Mouse (Mus musculus) midbrain, embryonic 14.5 days (tissue): ENCODE data around the gene Dtnb. TPM values are rescaled to one million over a fixed set of nuclear protein-coding genes. Genes with fewer than 3 reads are reported as not detected.

Experiments
- ATAC-seq: fragments of 200-750 bp; cut with Nextera tagmentation; 2 replicates; pipeline ENCODE4 v1.8.0; 2017; ENCODE audit warnings: moderate number of reproducible peaks, moderate library complexity; ENCODE audit not compliant: low FRiP score, low TSS enrichment
- DNase-seq: peaks from one replicate; pipeline ENCODE4 v3.0.0-alpha.2; 2015
- H3K27ac ChIP-seq: fragments of 300-500 bp; sonication (generic); replicated peaks from 2 replicates; pipeline ENCODE4 v1.5.1; 2014; ENCODE audit warnings: mild to moderate bottlenecking, low read depth, low read length, moderate library complexity
- H3K27me3 ChIP-seq: fragments of 300-500 bp; sonication (generic); 2 replicates; pipeline ENCODE4 v1.6.1; 2014; ENCODE audit warnings: low read length, control low read depth, mixed read lengths; ENCODE audit not compliant: control insufficient read depth, insufficient read depth
- H3K36me3 ChIP-seq: fragments of 300-500 bp; sonication (generic); 2 replicates; pipeline ENCODE4 v1.6.1; 2014; ENCODE audit warnings: low read length, control low read depth; ENCODE audit not compliant: control insufficient read depth, insufficient read depth
- H3K4me1 ChIP-seq: fragments of 300-500 bp; sonication (generic); 2 replicates; pipeline ENCODE4 v1.6.1; 2014; ENCODE audit warnings: mild to moderate bottlenecking, antibody characterized with exemption, low read length, control low read depth; ENCODE audit not compliant: control insufficient read depth, insufficient read depth
- H3K4me2 ChIP-seq: fragments of 300-500 bp; sonication (generic); 2 replicates; pipeline ENCODE4 v1.6.1; 2014; ENCODE audit warnings: mild to moderate bottlenecking, low read length, moderate library complexity
- H3K4me3 ChIP-seq: fragments of 300-500 bp; sonication (generic); replicated peaks from 2 replicates; pipeline ENCODE4 v1.5.1; 2014; ENCODE audit warnings: low read depth, low read length
- H3K9ac ChIP-seq: fragments of 300-500 bp; sonication (generic); replicated peaks from 2 replicates; pipeline ENCODE4 v1.6.1; 2014; ENCODE audit warnings: mild to moderate bottlenecking, low read length, moderate library complexity
- H3K9me3 ChIP-seq: fragments of 300-500 bp; sonication (generic); 2 replicates; pipeline ENCODE4 v1.6.1; 2016; ENCODE audit warnings: low read length, control low read depth, mixed read lengths; ENCODE audit not compliant: control insufficient read depth
- WGBS: fragments of 180-500 bp; shearing (Covaris S2); extraction: QIAGEN DNeasy Blood & Tissue Kit; methylation state at CpG from one replicate; pipeline ENCODE4 v1.1.7; 2014; 5-methylcytosine and 5-hydroxymethylcytosine counted together
- polyA plus RNA-seq: library from polyadenylated mRNA; unstranded; fragments of >200 nt; fragmentation: Nextera tagmentation; extraction: Ambion mirVana; gene quantifications from 2 replicates; pipeline ENCODE4 v1.2.1, GENCODE M21; 2014

Gene Dtnb
- polyA plus RNA-seq, 1 experiment from 2014 or later = 46.7 TPM

- Histone ChIP-seq H3K27ac (no peak overlapping the region), H3K9me3 (no peaks in the 10 kb centered on the region), H3K4me1 (no peaks in the 10 kb centered on the region), H3K4me2 (no peak overlapping the region), H3K36me3 (no peaks in the 10 kb centered on the region), H3K4me3 (no peak overlapping the region), H3K9ac (no peak overlapping the region), H3K27me3 (no peaks in the 10 kb centered on the region)
- ATAC-seq = no peak
- 75% methylated on average over 4 of the region's 4 CpGs for WGBS
- no peak for DNase-seq
Measured at GRCm38 (mm10) chr12:3759419-3759818, 187.2 kb downstream of the Dtnb start.

- WGBS = 77% methylated on average over 4 of the region's 4 CpGs
- ATAC-seq = peak; percentile 27; the same call in 1 of the 2 replicates
Measured at GRCm38 (mm10) chr12:3760876-3761590, 188.9 kb downstream of the Dtnb start.

GRCm38 (mm10) chr12:3761591-3762295, 189.6 kb downstream of the Dtnb start:
- H3K4me3 ChIP-seq = no peak overlapping the region
- DNase-seq (peak; percentile 12), ATAC-seq (no peak)
- peak overlapping the region; percentile 32 for H3K27ac ChIP-seq
- H3K36me3 ChIP-seq = no peaks in the 10 kb centered on the region
- no peak overlapping the region for H3K9ac ChIP-seq
- no peaks in the 10 kb centered on the region for H3K4me1 ChIP-seq
- WGBS = 80% methylated on average over 6 of the region's 6 CpGs
- H3K27me3 ChIP-seq = no peaks in the 10 kb centered on the region
- no peak overlapping the region for H3K4me2 ChIP-seq
- no peaks in the 10 kb centered on the region for H3K9me3 ChIP-seq

More at GRCm38 (mm10) chr12:3760876-3761590, 188.9 kb downstream of the Dtnb start:
- H3K4me1 ChIP-seq = no peaks in the 10 kb centered on the region
- H3K9ac ChIP-seq = no peak overlapping the region
- H3K27me3 ChIP-seq = no peaks in the 10 kb centered on the region
- H3K9me3 ChIP-seq = no peaks in the 10 kb centered on the region
- H3K4me3 ChIP-seq = no peak overlapping the region
- peak; percentile 29 for DNase-seq
- no peaks in the 10 kb centered on the region for H3K36me3 ChIP-seq
- H3K27ac ChIP-seq = peak overlapping the region; percentile 32
- H3K4me2 ChIP-seq = no peak overlapping the region

- Histone ChIP-seq H3K4me3 (no peak overlapping the region), H3K4me1 (no peaks in the 10 kb centered on the region), H3K4me2 (no peak overlapping the region), H3K27me3 (no peaks in the 10 kb centered on the region), H3K27ac (no peak overlapping the region), H3K9ac (no peak overlapping the region), H3K9me3 (no peaks in the 10 kb centered on the region), H3K36me3 (no peaks in the 10 kb centered on the region)
- ATAC-seq (no peak), DNase-seq (no peak)
- WGBS = 86% methylated on average over 3 of the region's 3 CpGs
Measured at GRCm38 (mm10) chr12:3764191-3764804, 192.1 kb downstream of the Dtnb start.

- no peak for ATAC-seq
- no peak overlapping the region for H3K9ac ChIP-seq
- H3K36me3 ChIP-seq = no peaks in the 10 kb centered on the region
- H3K27ac ChIP-seq = no peak overlapping the region
- no peaks in the 10 kb centered on the region for H3K27me3 ChIP-seq
- DNase-seq = no peak
- WGBS = 52% methylated on average over 8 of the region's 8 CpGs
- no peaks in the 10 kb centered on the region for H3K4me1 ChIP-seq
- H3K4me2 ChIP-seq = no peak overlapping the region
- no peaks in the 10 kb centered on the region for H3K9me3 ChIP-seq
- no peak overlapping the region for H3K4me3 ChIP-seq
Measured at GRCm38 (mm10) chr12:3767360-3767759, 195.2 kb downstream of the Dtnb start.

GRCm38 (mm10) chr12:3768391-3768790, 196.2 kb downstream of the Dtnb start:
- H3K4me2 ChIP-seq = no peak overlapping the region
- H3K27me3 ChIP-seq = no peaks in the 10 kb centered on the region
- no peaks in the 10 kb centered on the region for H3K9me3 ChIP-seq
- H3K36me3 ChIP-seq = no peaks in the 10 kb centered on the region
- ATAC-seq = no peak
- no peak for DNase-seq
- H3K4me1 ChIP-seq = no peaks in the 10 kb centered on the region
- no peak overlapping the region for H3K4me3 ChIP-seq
- H3K27ac ChIP-seq = no peak overlapping the region
- 84% methylated on average over 4 of the region's 4 CpGs for WGBS
- no peak overlapping the region for H3K9ac ChIP-seq

- ATAC-seq (no peak), DNase-seq (no peak)
- Histone ChIP-seq H3K27me3 (no peaks in the 10 kb centered on the region), H3K9me3 (no peaks in the 10 kb centered on the region), H3K36me3 (no peaks in the 10 kb centered on the region), H3K27ac (no peak overlapping the region), H3K4me3 (no peak overlapping the region), H3K4me1 (no peaks in the 10 kb centered on the region), H3K9ac (no peak overlapping the region), H3K4me2 (no peak overlapping the region)
- WGBS = 76% methylated on average over 2 of the region's 2 CpGs
Measured at GRCm38 (mm10) chr12:3770546-3770945, 198.4 kb downstream of the Dtnb start.

- WGBS = 81% methylated on average over 2 of the region's 2 CpGs
- H3K36me3 ChIP-seq = 0 out of 2 replicates have a peak, but pooled peaks cover 4% of the 10 kb centered on the region
- DNase-seq (no peak), ATAC-seq (no peak)
- H3K27me3 ChIP-seq = no peaks in the 10 kb centered on the region
- H3K4me1 ChIP-seq = no peaks in the 10 kb centered on the region
- no peak overlapping the region for H3K4me3 ChIP-seq
- H3K9me3 ChIP-seq = no peaks in the 10 kb centered on the region
- H3K9ac ChIP-seq = no peak overlapping the region
- no peak overlapping the region for H3K27ac ChIP-seq
- no peak overlapping the region for H3K4me2 ChIP-seq
Measured at GRCm38 (mm10) chr12:3771080-3771479, 198.9 kb downstream of the Dtnb start.
